Mouse (Mus musculus): ENCODE measurements around the gene Olfr1216.
"Not testable (repeated sequence)": the region's sequence is repeated elsewhere in the genome, so short reads cannot be mapped to it uniquely, and the experiment has no call there.

Olfr1216 gene

DNA sequence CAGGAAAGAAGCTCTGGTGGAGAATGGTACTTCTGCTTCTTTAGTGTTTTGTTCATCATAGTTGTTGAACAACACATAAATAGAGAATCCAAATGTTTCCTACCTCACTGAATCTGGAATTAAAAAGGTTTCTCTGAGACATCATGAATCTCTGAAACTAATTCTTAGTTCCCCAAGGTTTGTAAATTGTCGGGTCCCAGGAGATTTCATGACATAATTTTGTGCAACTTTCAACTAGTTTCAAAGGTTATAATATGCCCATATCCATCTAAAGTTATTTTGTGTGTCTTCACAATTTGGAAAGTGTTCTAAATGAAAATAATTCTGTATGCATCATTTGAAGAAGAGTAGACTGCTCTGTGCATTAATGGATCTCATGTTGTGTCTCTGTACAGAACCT, at the start of gene Olfr1216:
Olfr1216 (minus strand) TSS at position 101 of the 400 bp plus-strand sequence.
- DNase-seq = no peak

DNA sequence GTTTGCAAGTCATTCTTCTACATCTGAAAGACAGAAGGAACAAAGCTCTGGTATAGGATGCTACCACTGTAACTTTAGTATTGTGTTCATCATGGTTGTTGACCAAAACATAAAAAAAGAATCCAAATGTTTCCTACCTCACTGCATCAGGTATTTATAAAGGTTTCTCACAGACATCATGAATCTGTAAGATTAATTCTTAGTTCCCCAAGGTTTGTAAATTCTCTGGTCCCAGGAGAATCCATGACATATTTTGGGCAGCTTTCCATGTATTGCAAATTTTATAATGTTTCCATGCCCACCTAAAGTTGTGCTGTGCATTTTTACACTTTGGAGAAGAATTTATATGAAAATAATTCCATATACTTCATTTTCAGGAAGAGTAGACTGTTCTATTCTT, 42.9 kb upstream of the Olfr1216 start, which contains the start of gene Olfr1218:
Olfr1218 (minus strand) TSS at position 101 of the 400 bp plus-strand sequence.
- DNase-seq = no peak

DNA sequence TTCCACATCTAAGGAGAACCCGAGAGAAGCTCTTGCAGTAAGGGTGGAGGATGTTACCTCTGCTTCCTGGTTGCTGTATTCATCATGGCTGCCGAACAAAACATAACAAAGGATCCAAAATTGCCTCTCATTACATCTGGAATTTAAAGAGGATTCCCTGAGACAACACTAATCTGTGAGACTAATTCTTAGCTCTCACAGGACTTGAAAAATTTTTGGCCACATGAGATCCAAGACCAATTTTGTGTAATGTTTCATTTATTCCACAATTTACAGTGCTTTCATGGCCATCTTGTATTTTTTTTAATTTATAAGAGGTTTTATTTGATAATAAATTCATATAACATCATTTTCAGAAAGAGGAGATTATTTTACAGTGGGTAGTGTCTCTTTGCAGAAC, 13.8 kb upstream of the Olfr1216 start, which contains the start of gene Olfr1217:
Olfr1217 (minus strand) TSS at position 101 of the 400 bp plus-strand sequence.
- no peak for DNase-seq

DNA sequence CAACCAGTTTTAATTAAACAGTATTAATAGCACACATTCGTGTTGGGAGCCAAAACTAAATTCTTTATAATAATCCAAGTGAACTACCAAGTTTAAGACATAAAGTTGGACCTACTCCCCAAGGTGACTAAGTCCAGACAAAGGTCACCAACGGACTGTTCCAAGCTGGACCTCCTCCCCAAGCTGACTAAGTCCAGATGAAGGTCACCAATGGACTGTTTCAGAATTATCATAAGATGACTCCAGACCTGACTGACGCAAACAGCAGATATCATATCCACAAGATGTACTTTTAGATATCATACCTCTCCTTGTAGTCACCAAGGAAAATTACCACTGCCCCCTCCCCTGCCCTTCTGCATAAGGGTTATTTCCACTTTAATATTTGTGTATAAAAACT, 3.3 kb upstream of the Olfr1216 start:
- not testable (repeated sequence) for DNase-seq

DNA sequence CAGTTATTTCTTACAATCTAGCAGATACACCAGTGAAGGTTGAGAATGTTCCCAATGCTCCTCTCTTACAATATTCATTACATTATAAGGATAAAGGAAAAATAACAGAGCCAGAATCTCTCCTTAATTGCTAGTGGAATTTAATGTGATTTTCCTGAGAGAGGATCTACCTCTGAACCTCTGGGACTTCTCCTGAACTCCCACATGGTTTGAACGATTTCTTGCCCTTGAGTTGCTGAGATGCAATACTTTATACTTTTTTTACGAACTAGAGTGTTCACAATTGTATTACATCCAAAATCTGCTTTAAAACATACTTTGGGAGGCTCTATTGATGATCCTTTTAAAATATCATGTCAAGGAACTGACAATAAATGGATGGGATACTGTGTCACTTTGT, 11.3 kb downstream of the Olfr1216 start, which contains the start of gene Olfr1215:
Olfr1215 (minus strand) TSS at position 101 of the 400 bp plus-strand sequence.
- DNase-seq = no peak

DNA sequence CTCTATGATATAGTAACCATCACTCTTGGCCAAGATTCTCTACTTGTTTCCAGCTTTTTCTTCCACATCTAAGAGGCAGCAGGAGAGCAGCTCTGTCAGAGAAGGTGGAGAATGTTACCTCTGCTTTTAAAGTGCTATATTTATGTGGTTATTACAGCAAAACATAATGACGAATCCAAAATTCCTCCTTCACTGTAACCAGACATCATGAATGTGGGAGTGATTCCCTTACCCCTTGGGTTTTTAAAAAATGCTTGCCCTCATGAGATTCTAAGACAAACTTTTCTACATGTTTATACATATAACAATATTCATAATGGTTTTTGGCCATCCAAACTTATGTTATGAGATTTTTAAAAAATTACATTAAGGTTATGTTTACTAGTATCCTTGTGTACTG, 25.6 kb downstream of the Olfr1216 start, which contains the start of gene Olfr1214:
Olfr1214 (minus strand) TSS at position 101 of the 400 bp plus-strand sequence.
- no peak for DNase-seq

DNA sequence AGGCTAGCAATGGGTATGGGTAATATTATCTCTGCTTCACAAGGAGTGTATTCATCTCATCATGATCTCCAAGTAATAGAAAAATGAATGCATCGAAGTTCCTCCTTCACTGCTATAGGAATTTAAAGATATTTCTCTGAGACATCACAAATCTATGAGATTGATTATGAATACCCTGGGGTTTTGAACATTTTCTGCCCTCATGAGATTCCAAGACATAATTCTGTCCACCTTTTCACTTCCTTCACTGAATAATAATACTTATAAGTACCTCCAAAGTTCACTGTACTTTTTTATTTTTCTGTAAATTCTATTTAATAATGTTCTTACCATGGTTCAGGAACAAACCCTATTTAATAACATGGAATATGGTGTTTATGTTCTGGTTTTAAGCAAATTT, 38.0 kb downstream of the Olfr1216 start, which contains the start of gene Gm13762:
Gm13762 (minus strand) TSS at position 101 of the 400 bp plus-strand sequence.
- DNase-seq = no peak
